Mouse (Mus musculus): ENCODE measurements around the gene Slc44a2. TPM values are rescaled to one million over a fixed set of nuclear protein-coding genes. Genes with fewer than 3 reads are reported as not detected.
"Not testable (repeated sequence)": the region's sequence is repeated elsewhere in the genome, so short reads cannot be mapped to it uniquely, and the experiment has no call there.

Gene Slc44a2
- polyA plus RNA-seq, 1 experiment from 2014 or later: 63.6 TPM

GRCm38 (mm10) chr9:21312134-21312533 lies 8.4 kb upstream of the Slc44a2 start, which contains the start of gene Ap1m2:
Ap1m2 (minus strand) TSS chr9:21312337.
- 10% methylated on average over 35 of the region's 35 CpGs for WGBS
- H3K27me3 ChIP-seq: peaks cover 18% of the 10 kb centered on the region
- H3K36me3 ChIP-seq (ENCODE audit: poor library complexity, severe bottlenecking): no peaks in the 10 kb centered on the region
- no peak within 1 kb of the TSS for H3K27ac ChIP-seq
- H3K4me1 ChIP-seq: 0 out of 2 replicates have a peak, but pooled peaks cover 3% of the 10 kb centered on the region
- no peak within 1 kb of the TSS for H3K9ac ChIP-seq
- H3K4me2 ChIP-seq: 0 out of 2 replicates have a peak within 1 kb of the TSS, but pooled peaks have one; percentile 1
- no peak for ATAC-seq
- H3K9me3 ChIP-seq (replicated peaks): no peaks in the 10 kb centered on the region
- H3K4me3 ChIP-seq: no peak within 1 kb of the TSS

- no peak overlapping the region for H3K27ac ChIP-seq
- peaks cover 18% of the 10 kb centered on the region for H3K27me3 ChIP-seq
- H3K4me2 ChIP-seq: no peak overlapping the region
- 0 out of 2 replicates have a peak, but pooled peaks cover 3% of the 10 kb centered on the region for H3K4me1 ChIP-seq
- no peaks in the 10 kb centered on the region for H3K36me3 ChIP-seq (ENCODE audit: poor library complexity, severe bottlenecking)
- ATAC-seq: peak; percentile 58; the same call in 1 of the 2 replicates
- no peak overlapping the region for H3K9ac ChIP-seq
- no peaks in the 10 kb centered on the region for H3K9me3 ChIP-seq (replicated peaks)
- no peak overlapping the region for H3K4me3 ChIP-seq
- 8% methylated on average over 11 of the region's 11 CpGs for WGBS
Measured at GRCm38 (mm10) chr9:21313394-21313793, 7.1 kb upstream of the Slc44a2 start.

- Histone ChIP-seq H3K4me1 (0 out of 2 replicates have a peak, but pooled peaks cover 3% of the 10 kb centered on the region), H3K4me3 (no peak overlapping the region), H3K36me3 (ENCODE audit: poor library complexity, severe bottlenecking) (no peaks in the 10 kb centered on the region), H3K4me2 (no peak overlapping the region), H3K27me3 (peaks cover 18% of the 10 kb centered on the region), H3K9ac (no peak overlapping the region), H3K9me3 (replicated peaks) (no peaks in the 10 kb centered on the region), H3K27ac (no peak overlapping the region)
- 91% methylated on average over 9 of the region's 9 CpGs for WGBS
- ATAC-seq: no peak
Measured at GRCm38 (mm10) chr9:21314367-21315140, 5.9 kb upstream of the Slc44a2 start.

DNA sequence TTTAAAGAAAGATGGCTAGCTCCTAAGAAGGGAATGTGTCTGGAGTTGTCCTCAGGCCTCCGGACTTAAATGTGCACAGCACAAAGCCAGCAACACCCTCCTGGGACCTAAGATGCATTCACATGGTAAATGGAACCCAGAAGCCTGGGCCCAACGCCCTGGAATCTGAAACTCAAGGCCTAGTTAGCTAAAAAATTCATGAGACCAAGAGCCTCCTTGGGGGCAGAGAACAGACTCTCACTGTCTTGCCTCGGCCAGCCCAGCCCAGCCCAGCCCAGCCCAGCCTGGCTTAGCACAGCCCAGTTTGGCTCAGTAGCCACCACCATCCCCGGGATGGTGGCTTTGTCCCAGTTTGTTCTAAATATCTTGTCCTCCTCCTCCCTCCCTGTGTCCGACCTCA lies 5.1 kb upstream of the Slc44a2 start:
- Histone ChIP-seq H3K9ac (no peak overlapping the region), H3K27me3 (peaks cover 18% of the 10 kb centered on the region), H3K9me3 (replicated peaks) (no peaks in the 10 kb centered on the region), H3K27ac (no peak overlapping the region), H3K4me1 (0 out of 2 replicates have a peak, but pooled peaks cover 6% of the 10 kb centered on the region), H3K4me3 (no peak overlapping the region), H3K4me2 (no peak overlapping the region), H3K36me3 (ENCODE audit: poor library complexity, severe bottlenecking) (no peaks in the 10 kb centered on the region)
- ATAC-seq: no peak
- WGBS: 59% methylated on average over 5 of the region's 5 CpGs

GRCm38 (mm10) chr9:21316696-21317095 lies 3.8 kb upstream of the Slc44a2 start:
- no peak overlapping the region for H3K4me2 ChIP-seq
- H3K4me3 ChIP-seq: no peak overlapping the region
- H3K9me3 ChIP-seq (replicated peaks): no peaks in the 10 kb centered on the region
- ATAC-seq: no peak
- H3K9ac ChIP-seq: no peak overlapping the region
- no peaks in the 10 kb centered on the region for H3K36me3 ChIP-seq (ENCODE audit: poor library complexity, severe bottlenecking)
- peaks cover 10% of the 10 kb centered on the region for H3K27me3 ChIP-seq
- no peak overlapping the region for H3K27ac ChIP-seq
- peaks cover 12% of the 10 kb centered on the region for H3K4me1 ChIP-seq
- WGBS: 74% methylated on average over 7 of the region's 7 CpGs

DNA sequence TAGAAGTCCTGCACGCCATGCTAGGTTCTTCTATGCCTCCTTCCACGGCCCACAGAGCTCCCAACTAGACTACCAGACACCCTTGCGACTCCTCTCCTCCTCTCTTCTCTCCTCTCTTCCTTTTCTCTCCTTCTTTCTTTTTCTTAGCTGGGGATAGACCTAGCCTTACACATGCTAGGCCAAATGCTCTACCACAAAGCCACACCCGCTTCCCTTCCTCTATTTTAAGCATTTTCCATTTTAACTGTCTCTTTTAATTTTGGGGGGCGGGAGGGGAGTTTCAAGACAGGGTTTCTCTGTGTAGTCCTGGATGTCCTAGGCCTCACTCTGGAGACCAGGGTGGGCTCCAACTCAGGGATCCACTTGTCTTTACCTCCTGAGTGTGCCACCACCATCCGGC lies 1.7 kb upstream of the Slc44a2 start:
- Histone ChIP-seq H3K9me3 (replicated peaks) (no peaks in the 10 kb centered on the region), H3K36me3 (ENCODE audit: poor library complexity, severe bottlenecking) (no peaks in the 10 kb centered on the region), H3K27me3 (no peaks in the 10 kb centered on the region), H3K9ac (no peak overlapping the region), H3K4me3 (no peak overlapping the region), H3K4me2 (no peak overlapping the region), H3K4me1 (peaks cover 20% of the 10 kb centered on the region), H3K27ac (no peak overlapping the region)
- no peak for ATAC-seq
- 92% methylated on average over 6 of the region's 6 CpGs for WGBS

GRCm38 (mm10) chr9:21319503-21319902 lies 995 bp upstream of the Slc44a2 start:
- WGBS: 92% methylated on average over 4 of the region's 4 CpGs
- no peaks in the 10 kb centered on the region for H3K27me3 ChIP-seq
- no peak for ATAC-seq

GRCm38 (mm10) chr9:21320280-21320618 lies 249 bp upstream of the Slc44a2 start:
- H3K36me3 ChIP-seq (ENCODE audit: poor library complexity, severe bottlenecking): peaks cover 6% of the 10 kb centered on the region; the same call in 1 of the 2 replicates
- H3K4me3 ChIP-seq: peak overlapping the region; percentile 81
- no peaks in the 10 kb centered on the region for H3K9me3 ChIP-seq (replicated peaks)
- no peaks in the 10 kb centered on the region for H3K27me3 ChIP-seq
- WGBS: 19% methylated on average over 4 of the region's 4 CpGs
- no peak overlapping the region for H3K9ac ChIP-seq
- no peak overlapping the region for H3K27ac ChIP-seq
- peak overlapping the region; percentile 96 for H3K4me2 ChIP-seq
- ATAC-seq: peak; percentile 67
- H3K4me1 ChIP-seq: peaks cover 20% of the 10 kb centered on the region

More at GRCm38 (mm10) chr9:21319503-21319902, 995 bp upstream of the Slc44a2 start:
- Histone ChIP-seq H3K9ac (no peak overlapping the region), H3K36me3 (ENCODE audit: poor library complexity, severe bottlenecking) (peaks cover 1% of the 10 kb centered on the region; the same call in 1 of the 2 replicates), H3K9me3 (replicated peaks) (no peaks in the 10 kb centered on the region), H3K4me1 (peaks cover 20% of the 10 kb centered on the region), H3K4me3 (no peak overlapping the region), H3K4me2 (no peak overlapping the region), H3K27ac (no peak overlapping the region)

DNA sequence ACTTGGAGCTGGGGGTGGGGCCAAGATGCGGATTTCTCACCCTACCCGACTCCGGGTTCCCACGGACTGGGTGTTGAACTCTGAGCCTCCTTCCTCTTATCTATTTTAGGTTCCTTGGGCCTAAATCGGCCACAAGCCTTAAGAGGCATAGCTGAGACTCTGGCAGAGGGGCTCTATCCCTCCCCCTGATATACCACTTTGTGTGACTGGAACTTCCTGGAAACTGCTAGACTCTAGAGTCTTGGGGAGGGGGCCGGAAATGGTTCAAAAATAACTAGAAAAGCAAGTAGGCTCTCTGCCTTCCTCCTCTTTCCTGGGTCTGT lies 976 bp downstream of the Slc44a2 start:
- Histone ChIP-seq H3K27me3 (no peaks in the 10 kb centered on the region), H3K9ac (peak overlapping the region; percentile 83), H3K9me3 (replicated peaks) (no peaks in the 10 kb centered on the region), H3K4me2 (peak overlapping the region; percentile 96), H3K36me3 (ENCODE audit: poor library complexity, severe bottlenecking) (peaks cover 8% of the 10 kb centered on the region; the same call in 1 of the 2 replicates), H3K4me1 (peaks cover 20% of the 10 kb centered on the region), H3K4me3 (peak overlapping the region; percentile 81), H3K27ac (no peak overlapping the region)
- no peak for ATAC-seq
- WGBS: 18% methylated on average over 6 of the region's 6 CpGs

DNA sequence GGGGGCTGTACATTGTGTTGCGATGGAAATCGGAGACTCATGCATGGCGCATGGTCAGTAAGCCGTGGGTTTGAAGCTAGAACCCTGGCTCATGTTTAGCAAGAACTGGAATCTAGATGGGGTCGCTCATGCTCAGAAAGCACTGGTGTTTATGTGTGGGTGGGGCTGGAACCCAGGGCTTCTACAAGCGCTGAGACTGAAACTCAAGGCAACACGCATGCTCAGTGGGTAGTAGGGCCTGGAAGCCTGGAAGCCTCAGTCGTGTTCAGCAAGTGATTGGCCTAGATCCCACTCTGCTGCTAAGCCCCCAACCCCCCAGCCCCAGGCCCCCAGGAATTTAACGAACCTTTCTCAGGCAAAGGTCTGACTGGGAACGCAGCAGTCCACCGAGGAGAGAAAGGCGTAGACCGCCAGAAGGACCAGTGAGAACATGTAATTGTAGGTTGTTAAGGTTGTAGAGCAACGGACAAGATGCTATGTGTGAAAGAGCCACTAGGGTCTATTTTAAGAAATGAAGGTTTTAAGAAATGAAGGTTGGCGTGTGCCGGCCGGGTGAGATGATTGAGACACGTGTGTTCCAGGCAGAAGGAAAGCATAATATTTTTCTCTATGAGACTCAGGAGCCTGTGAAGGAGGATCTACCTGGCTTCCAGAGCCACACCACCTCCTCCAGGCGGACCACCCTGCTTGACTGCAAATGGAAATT lies 1.9 kb downstream of the Slc44a2 start:
- Histone ChIP-seq H3K27me3 (no peaks in the 10 kb centered on the region), H3K36me3 (ENCODE audit: poor library complexity, severe bottlenecking) (peaks cover 9% of the 10 kb centered on the region; the same call in 1 of the 2 replicates), H3K4me1 (peaks cover 20% of the 10 kb centered on the region), H3K27ac (no peak overlapping the region), H3K4me2 (peak overlapping the region; percentile 96), H3K9ac (no peak overlapping the region), H3K9me3 (replicated peaks) (no peaks in the 10 kb centered on the region), H3K4me3 (peak overlapping the region; percentile 81; the same call in 1 of the 2 replicates)
- no peak for ATAC-seq
- WGBS: 79% methylated on average over 19 of the region's 19 CpGs

DNA sequence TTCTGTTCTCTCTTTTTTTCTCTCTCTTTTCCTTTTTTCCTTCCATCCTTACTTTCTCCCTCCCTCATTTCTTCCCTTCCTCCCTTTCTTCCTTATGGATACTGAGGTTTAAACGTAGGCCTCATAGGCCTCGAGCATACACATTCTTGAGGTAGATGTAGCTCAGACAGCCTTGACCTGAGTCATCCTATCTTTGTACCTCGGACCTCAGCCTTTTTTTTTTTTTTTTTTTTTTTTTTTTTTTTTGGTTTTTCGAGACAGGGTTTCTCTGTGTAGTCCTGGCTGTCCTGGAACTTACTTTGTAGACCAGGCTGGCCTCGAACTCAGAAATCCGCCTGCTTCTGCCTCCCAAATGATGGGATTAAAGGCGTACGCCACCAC lies 2.4 kb downstream of the Slc44a2 start:
- peaks cover 20% of the 10 kb centered on the region for H3K4me1 ChIP-seq
- not testable (repeated sequence) for H3K9me3 ChIP-seq (replicated peaks); H3K36me3 ChIP-seq (ENCODE audit: poor library complexity, severe bottlenecking); H3K27me3 ChIP-seq; H3K9ac ChIP-seq; H3K4me2 ChIP-seq; H3K4me3 ChIP-seq; ATAC-seq; H3K27ac ChIP-seq
- WGBS: 91% methylated on average over 8 of the region's 8 CpGs

- Histone ChIP-seq H3K27me3 (no peaks in the 10 kb centered on the region), H3K4me1 (peaks cover 20% of the 10 kb centered on the region), H3K27ac (no peak overlapping the region), H3K36me3 (ENCODE audit: poor library complexity, severe bottlenecking) (peaks cover 9% of the 10 kb centered on the region; the same call in 1 of the 2 replicates), H3K4me2 (no peak overlapping the region), H3K9ac (no peak overlapping the region), H3K9me3 (replicated peaks) (no peaks in the 10 kb centered on the region), H3K4me3 (no peak overlapping the region)
- ATAC-seq: no peak
- 97% methylated on average over 11 of the region's 11 CpGs for WGBS
Measured at GRCm38 (mm10) chr9:21324269-21324668, 3.8 kb downstream of the Slc44a2 start.

All from forebrain, embryonic 13.5 days (tissue).